In genomic region chr2:75073178-75073577, GRCm38 (mm10) we compare ENCODE assay signal across 20 mouse cellular contexts.
A peak's percentile ranks its signal among the peaks of the same experiment; 100 is the strongest.
DNase-seq lines count a peak whose midpoint lies in the region; ATAC-seq and TF ChIP-seq lines count a peak whose summit lies in the region.
"Had no signal": no experiment of that assay in that cellular context is flagged by ENCODE, and none has a peak within 500 bp of the region (broad histone marks: within the 10 kb centered on the region; RNA-seq: fewer than 3 reads in every experiment).

No protein-coding gene starts in this region.

- DNase-seq in forebrain, embryonic 14.5 days (ENCODE audit: low spot score): no peak
- DNase-seq in midbrain, embryonic 10.5 days (ENCODE audit: low spot score): no peak
- DNase-seq in thymus, postnatal 36 days: peak; percentile 61 to 73
- no peak for DNase-seq in MN1 (ENCODE audit: low spot score)
- no peak for DNase-seq in heart, adult 2 months
- DNase-seq: adrenal gland, postnatal 25 days; cerebellum, postnatal 25 days; gastrocnemius, adult 2 months; heart, postnatal 4 days; kidney, adult 8-10 months; kidney, postnatal 4 days; spleen, adult 18-20 months had no signal

- no peak overlapping the region for H3K4me2 ChIP-seq in forebrain, embryonic 14.5 days (ENCODE audit: low read length)
- H3K4me2 ChIP-seq in forebrain, embryonic 16.5 days (ENCODE audit: low read length): no peak overlapping the region
- no peak overlapping the region for H3K4me2 ChIP-seq in midbrain, embryonic 13.5 days (replicated peaks)
- no peak overlapping the region for H3K4me2 ChIP-seq in neural tube, embryonic 12.5 days (replicated peaks)
- H3K4me2 ChIP-seq: embryonic facial prominence, embryonic 13.5 days; liver, embryonic 15.5 days had no signal

- H3K79me2 ChIP-seq in heart, adult 2 months (replicated peaks; ENCODE audit: control insufficient read depth, insufficient read depth, low read length): no peaks in the 10 kb centered on the region

- H3K27ac ChIP-seq in forebrain, embryonic 14.5 days (ENCODE audit: low read depth, low read length): 0 out of 2 replicates have a peak overlapping the region, but pooled peaks have one; percentile 35
- no peak overlapping the region for H3K27ac ChIP-seq in forebrain, embryonic 16.5 days (ENCODE audit: low read length)
- peak overlapping the region; percentile 74 for H3K27ac ChIP-seq in midbrain, embryonic 13.5 days
- H3K27ac ChIP-seq in midbrain, embryonic 10.5 days (replicated peaks): no peak overlapping the region
- H3K27ac ChIP-seq in neural tube, embryonic 12.5 days: peak overlapping the region; percentile 50; the same call in 1 of the 2 replicates
- H3K27ac ChIP-seq in heart, adult 2 months: no peak overlapping the region
- H3K27ac ChIP-seq: embryonic facial prominence, embryonic 13.5 days; gastrocnemius, adult 2 months; liver, embryonic 15.5 days; macrophage had no signal

- H3K27me3 ChIP-seq in forebrain, embryonic 14.5 days (replicated peaks; ENCODE audit: control insufficient read depth, insufficient read depth, low read length): no peaks in the 10 kb centered on the region
- no peaks in the 10 kb centered on the region for H3K27me3 ChIP-seq in forebrain, embryonic 16.5 days (replicated peaks; ENCODE audit: control insufficient read depth, insufficient read depth, low read length)
- no peaks in the 10 kb centered on the region for H3K27me3 ChIP-seq in midbrain, embryonic 13.5 days
- H3K27me3 ChIP-seq in midbrain, embryonic 10.5 days (ENCODE audit: low read depth, poor library complexity, severe bottlenecking): no peaks in the 10 kb centered on the region
- no peaks in the 10 kb centered on the region for H3K27me3 ChIP-seq in neural tube, embryonic 12.5 days (replicated peaks)
- H3K27me3 ChIP-seq in heart, adult 2 months (ENCODE audit: control insufficient read depth, insufficient read depth, low read length): no peaks in the 10 kb centered on the region

- no peak for ATAC-seq in forebrain, embryonic 14.5 days
- ATAC-seq in forebrain, embryonic 16.5 days: no peak
- no peak for ATAC-seq in midbrain, embryonic 13.5 days
- no peak for ATAC-seq in neural tube, embryonic 12.5 days (ENCODE audit: low FRiP score, low read depth)

- H3K36me3 ChIP-seq in forebrain, embryonic 14.5 days (ENCODE audit: control insufficient read depth, insufficient read depth, low read length): no peaks in the 10 kb centered on the region
- no peaks in the 10 kb centered on the region for H3K36me3 ChIP-seq in forebrain, embryonic 16.5 days (ENCODE audit: control insufficient read depth, insufficient read depth)
- H3K36me3 ChIP-seq in midbrain, embryonic 13.5 days: no peaks in the 10 kb centered on the region
- H3K36me3 ChIP-seq in midbrain, embryonic 10.5 days: no peaks in the 10 kb centered on the region
- no peaks in the 10 kb centered on the region for H3K36me3 ChIP-seq in neural tube, embryonic 12.5 days
- H3K36me3 ChIP-seq in heart, adult 2 months (ENCODE audit: control insufficient read depth, insufficient read depth, low read length): no peaks in the 10 kb centered on the region
- H3K36me3 ChIP-seq: embryonic facial prominence, embryonic 13.5 days; forebrain, embryonic 10.5 days; liver, embryonic 15.5 days had no signal

- intact Hi-C loops in heart, adult 2 months (cut with DNase I): no loop called here

- TF ChIP-seq POLR2A in heart, adult 2 months (IDR thresholded peaks at IDR 0.05; ENCODE audit: insufficient read depth, low read depth, low read length): no peak

- TF ChIP-seq CTCF in heart, adult 2 months (IDR thresholded peaks at IDR 0.05): no peak

- peaks cover 10% of the 10 kb centered on the region for H3K4me1 ChIP-seq in forebrain, embryonic 14.5 days (ENCODE audit: control insufficient read depth, insufficient read depth, low read length)
- H3K4me1 ChIP-seq in forebrain, embryonic 16.5 days (replicated peaks; ENCODE audit: control insufficient read depth, insufficient read depth, low read length): peaks cover 15% of the 10 kb centered on the region
- H3K4me1 ChIP-seq in midbrain, embryonic 13.5 days (replicated peaks): peaks cover 29% of the 10 kb centered on the region
- H3K4me1 ChIP-seq in midbrain, embryonic 10.5 days: peaks cover 8% of the 10 kb centered on the region; the same call in 1 of the 2 replicates
- peaks cover 24% of the 10 kb centered on the region for H3K4me1 ChIP-seq in neural tube, embryonic 12.5 days
- peaks cover 2% of the 10 kb centered on the region; the same call in 1 of the 2 replicates for H3K4me1 ChIP-seq in heart, adult 2 months (ENCODE audit: control insufficient read depth, insufficient read depth, low read length)
- H3K4me1 ChIP-seq: liver, embryonic 15.5 days had no signal

- 72% methylated on average over 9 of the region's 9 CpGs for WGBS in forebrain, embryonic 14.5 days
- 58% methylated on average over 9 of the region's 9 CpGs for WGBS in forebrain, embryonic 16.5 days
- 60% methylated on average over 9 of the region's 9 CpGs for WGBS in midbrain, embryonic 13.5 days
- 85% methylated on average over 9 of the region's 9 CpGs for WGBS in midbrain, embryonic 10.5 days
- 59% methylated on average over 9 of the region's 9 CpGs for WGBS in neural tube, embryonic 12.5 days
- WGBS in heart, adult 2 months: 69% methylated on average over 9 of the region's 9 CpGs

- no peak overlapping the region for H3K9ac ChIP-seq in forebrain, embryonic 14.5 days (ENCODE audit: low read length)
- no peak overlapping the region for H3K9ac ChIP-seq in forebrain, embryonic 16.5 days (replicated peaks; ENCODE audit: low read depth, low read length)
- no peak overlapping the region for H3K9ac ChIP-seq in midbrain, embryonic 13.5 days (replicated peaks)
- no peak overlapping the region for H3K9ac ChIP-seq in neural tube, embryonic 12.5 days
- H3K9ac ChIP-seq in heart, adult 2 months (ENCODE audit: low read depth, low read length): no peak overlapping the region
- H3K9ac ChIP-seq: embryonic facial prominence, embryonic 13.5 days; liver, embryonic 15.5 days had no signal

- TF ChIP-seq EP300 in heart, adult 2 months (IDR thresholded peaks at IDR 0.05; ENCODE audit: insufficient read depth, low read depth, low read length): no peak

- H3K4me3 ChIP-seq in forebrain, embryonic 14.5 days (ENCODE audit: low read depth, low read length): no peak overlapping the region
- no peak overlapping the region for H3K4me3 ChIP-seq in forebrain, embryonic 16.5 days (replicated peaks; ENCODE audit: low read length)
- no peak overlapping the region for H3K4me3 ChIP-seq in midbrain, embryonic 13.5 days (replicated peaks)
- H3K4me3 ChIP-seq in midbrain, embryonic 10.5 days: no peak overlapping the region
- no peak overlapping the region for H3K4me3 ChIP-seq in neural tube, embryonic 12.5 days
- H3K4me3 ChIP-seq in heart, adult 2 months: no peak overlapping the region
- H3K4me3 ChIP-seq: embryonic facial prominence, embryonic 13.5 days; forebrain, embryonic 10.5 days; gastrocnemius, adult 2 months; liver, embryonic 15.5 days; myocyte had no signal

- no peaks in the 10 kb centered on the region for H3K9me3 ChIP-seq in forebrain, embryonic 14.5 days (replicated peaks; ENCODE audit: control insufficient read depth, low read length)
- no peaks in the 10 kb centered on the region for H3K9me3 ChIP-seq in forebrain, embryonic 16.5 days (ENCODE audit: control insufficient read depth, low read length)
- no peaks in the 10 kb centered on the region for H3K9me3 ChIP-seq in midbrain, embryonic 13.5 days
- no peaks in the 10 kb centered on the region for H3K9me3 ChIP-seq in midbrain, embryonic 10.5 days (replicated peaks)
- no peaks in the 10 kb centered on the region for H3K9me3 ChIP-seq in neural tube, embryonic 12.5 days
- H3K9me3 ChIP-seq: embryonic facial prominence, embryonic 13.5 days; forebrain, embryonic 10.5 days; liver, embryonic 15.5 days had no signal

Comparison
In these comparisons a context has a peak if more than half of its experiments do, and no peak if none do; other contexts are left out.
1. H3K27ac ChIP-seq: peak in forebrain, embryonic 14.5 days (single experiment), midbrain, embryonic 13.5 days (single experiment) and neural tube, embryonic 12.5 days (single experiment); none in forebrain, embryonic 16.5 days (single experiment), midbrain, embryonic 10.5 days (single experiment) and heart, adult 2 months (single experiment).
2. DNase-seq: peak in thymus, postnatal 36 days (2 of 2); none in forebrain, embryonic 14.5 days (single experiment), midbrain, embryonic 10.5 days (single experiment), MN1 (single experiment) and heart, adult 2 months (0 of 2).